Mouse (Mus musculus) lung, postnatal 10 days (tissue): ENCODE data around the gene Pum1.

Experiments
- DNase-seq: peaks from one replicate; pipeline ENCODE4 v3.0.0; 2021

Pum1 gene

GRCm38 (mm10) chr4:130828851-130829673 is 165.9 kb downstream of the Pum1 start:
- DNase-seq: peak; percentile 69
